Mouse (Mus musculus) forebrain, embryonic 11.5 days (tissue): ENCODE measurements around the gene 4932438H23Rik. TPM values are rescaled to one million over a fixed set of nuclear protein-coding genes. Genes with fewer than 3 reads are reported as not detected.
A peak's percentile ranks its signal among the peaks of the same experiment; 100 is the strongest.

Experiments used
- ATAC-seq: fragments of 200-750 bp; cut with Nextera tagmentation; replicated peaks from 2 replicates; pipeline ENCODE4 v1.8.0; 2017; ENCODE audit warnings: moderate TSS enrichment; ENCODE audit not compliant: low FRiP score
- DNase-seq: peaks from one replicate; pipeline ENCODE4 v3.0.0-alpha.2; 2017; ENCODE audit warnings: low spot score
- H3K27ac ChIP-seq: fragments of 300-500 bp; sonication (generic); 2 replicates; pipeline ENCODE4 v1.5.1; 2014; ENCODE audit warnings: low read depth, low read length
- H3K27me3 ChIP-seq: fragments of 300-500 bp; sonication (generic); 2 replicates; pipeline ENCODE4 v1.6.1; 2014; ENCODE audit warnings: mild to moderate bottlenecking, low read length, mixed read lengths; ENCODE audit not compliant: control insufficient read depth, insufficient read depth
- H3K36me3 ChIP-seq: fragments of 300-500 bp; sonication (generic); 2 replicates; pipeline ENCODE4 v1.6.1; 2014; ENCODE audit warnings: mild to moderate bottlenecking, low read length, moderate library complexity, mixed read lengths; ENCODE audit not compliant: control insufficient read depth, insufficient read depth
- H3K4me1 ChIP-seq: fragments of 300-500 bp; sonication (generic); replicated peaks from 2 replicates; pipeline ENCODE4 v1.6.1; 2014; ENCODE audit warnings: low read length, mixed read lengths; ENCODE audit not compliant: control insufficient read depth, insufficient read depth
- H3K4me2 ChIP-seq: fragments of 300-500 bp; sonication (generic); 2 replicates; pipeline ENCODE4 v1.6.1; 2014; ENCODE audit warnings: low read depth, mild to moderate bottlenecking, low read length, moderate library complexity, mixed read lengths; ENCODE audit not compliant: severe bottlenecking
- H3K4me3 ChIP-seq: fragments of 300-500 bp; sonication (generic); 2 replicates; pipeline ENCODE4 v1.5.1; 2014; ENCODE audit warnings: low read depth, low read length
- H3K9ac ChIP-seq: fragments of 300-500 bp; sonication (generic); 2 replicates; pipeline ENCODE4 v1.6.1; 2014; ENCODE audit warnings: low read length
- H3K9me3 ChIP-seq: fragments of 300-500 bp; sonication (generic); 2 replicates; pipeline ENCODE4 v1.6.1; 2016; ENCODE audit warnings: low read length, mixed read lengths; ENCODE audit not compliant: control insufficient read depth
- WGBS: fragments of 180-500 bp; shearing (Covaris S2); extraction: QIAGEN DNeasy Blood & Tissue Kit; methylation state at CpG from one replicate; pipeline ENCODE4 v1.1.7; 2014; 5-methylcytosine and 5-hydroxymethylcytosine counted together
- polyA plus RNA-seq: library from polyadenylated mRNA; unstranded; fragments of >200 nt; fragmentation: Nextera tagmentation; extraction: Ambion mirVana; gene quantifications from 2 replicates; pipeline ENCODE4 v1.2.1, GENCODE M21; 2014

Gene 4932438H23Rik
- polyA plus RNA-seq, 1 experiment from 2014 or later, result 0.17 TPM

DNA sequence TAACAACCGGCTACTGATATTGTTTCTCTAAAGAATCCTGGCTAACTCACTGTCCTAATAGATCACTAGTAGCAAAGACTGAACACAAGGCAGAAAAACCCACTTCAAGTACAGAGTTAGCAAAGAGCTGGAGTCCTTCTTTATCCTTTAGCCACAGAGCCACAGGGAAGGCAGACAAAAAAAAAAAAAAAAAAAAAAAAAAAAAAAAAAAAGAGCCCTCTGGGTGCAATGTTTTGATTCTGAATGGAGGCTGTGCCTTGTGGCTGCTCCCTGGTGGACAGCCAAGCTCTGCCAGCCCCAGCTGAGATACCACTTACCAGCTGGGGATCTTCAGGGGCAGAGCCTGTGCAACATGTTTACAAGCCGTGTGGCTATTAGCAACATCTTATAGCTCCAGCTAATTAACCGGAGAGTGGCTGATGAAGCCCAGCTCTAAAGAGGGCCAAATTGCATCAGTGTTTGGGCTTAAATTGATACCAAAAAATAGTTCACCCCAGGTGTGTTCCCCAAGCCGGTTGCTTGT, 2.1 kb upstream of the 4932438H23Rik start:
- H3K36me3 ChIP-seq, result no peaks in the 10 kb centered on the region
- peaks cover 7% of the 10 kb centered on the region; the same call in 1 of the 2 replicates for H3K27me3 ChIP-seq
- peaks cover 15% of the 10 kb centered on the region for H3K4me1 ChIP-seq
- no peaks in the 10 kb centered on the region for H3K9me3 ChIP-seq
- no peak overlapping the region for H3K4me2 ChIP-seq
- no peak overlapping the region for H3K4me3 ChIP-seq
- DNase-seq (no peak), ATAC-seq (no peak)
- WGBS, result 80% methylated on average over 4 of the region's 4 CpGs
- H3K27ac ChIP-seq, result no peak overlapping the region
- H3K9ac ChIP-seq, result no peak overlapping the region

DNA sequence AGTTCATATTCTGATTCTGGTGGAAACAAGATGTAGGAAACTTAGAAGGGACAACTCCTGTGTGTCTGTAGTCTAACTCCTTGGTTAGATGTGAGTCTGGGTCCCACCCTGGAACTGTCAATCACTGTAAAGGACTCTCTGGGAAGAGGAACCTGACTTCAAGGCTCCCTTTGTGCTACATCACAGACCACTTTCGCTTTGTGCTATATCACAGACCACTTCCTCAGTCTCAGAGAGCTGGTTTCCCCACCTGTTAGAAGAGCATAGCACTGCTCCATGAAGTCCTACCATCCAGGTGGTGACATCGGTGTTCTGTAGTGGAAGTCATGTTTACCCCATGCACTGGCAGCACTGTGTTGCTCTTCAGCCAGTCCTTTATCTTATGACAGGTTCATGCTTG, 1.1 kb upstream of the 4932438H23Rik start:
- H3K27ac ChIP-seq, result no peak overlapping the region
- 96% methylated on average over 2 of the region's 2 CpGs for WGBS
- peaks cover 15% of the 10 kb centered on the region for H3K4me1 ChIP-seq
- H3K9me3 ChIP-seq, result no peaks in the 10 kb centered on the region
- no peaks in the 10 kb centered on the region for H3K36me3 ChIP-seq
- H3K27me3 ChIP-seq, result peaks cover 7% of the 10 kb centered on the region; the same call in 1 of the 2 replicates
- DNase-seq, result no peak
- H3K4me2 ChIP-seq, result no peak overlapping the region
- H3K4me3 ChIP-seq, result no peak overlapping the region
- ATAC-seq, result no peak
- no peak overlapping the region for H3K9ac ChIP-seq

DNA sequence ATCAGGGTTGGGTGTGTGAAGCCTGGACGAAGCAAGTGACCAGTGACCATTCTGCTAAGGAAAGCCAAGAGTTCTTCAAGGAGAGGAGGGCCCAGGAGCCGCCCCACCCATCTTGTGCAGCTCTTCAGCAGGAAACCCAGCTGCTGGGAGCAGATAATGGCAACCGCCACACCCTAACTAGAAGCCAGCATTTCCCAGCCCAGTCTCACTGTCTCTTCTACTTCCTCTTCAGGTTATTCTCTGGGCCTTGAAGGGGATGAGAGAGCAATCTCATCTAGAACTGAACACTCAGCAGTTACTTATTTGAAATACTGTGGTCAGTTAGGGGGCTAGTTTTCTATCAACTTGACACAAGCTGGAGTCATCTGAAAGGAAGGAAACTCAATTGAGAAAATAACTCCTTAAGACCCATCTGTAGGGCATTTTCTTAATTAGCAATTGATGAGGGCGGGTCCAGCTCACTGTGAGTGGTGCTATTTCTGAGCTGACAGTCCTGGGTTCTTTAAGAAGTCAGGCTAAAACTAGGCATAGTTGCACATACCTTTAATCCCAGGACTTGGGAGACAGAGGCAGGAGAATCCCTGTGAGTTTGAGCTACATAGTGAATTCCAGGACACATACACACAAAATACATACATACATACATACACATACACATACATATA, 8.1 kb downstream of the 4932438H23Rik start:
- ATAC-seq (no peak), DNase-seq (no peak)
- Histone ChIP-seq H3K4me1 (no peaks in the 10 kb centered on the region; the same call in 1 of the 2 replicates), H3K9ac (no peak overlapping the region), H3K4me3 (no peak overlapping the region), H3K9me3 (no peaks in the 10 kb centered on the region), H3K36me3 (no peaks in the 10 kb centered on the region), H3K27ac (no peak overlapping the region), H3K4me2 (no peak overlapping the region), H3K27me3 (peaks cover 2% of the 10 kb centered on the region; the same call in 1 of the 2 replicates)
- 74% methylated on average over 4 of the region's 4 CpGs for WGBS

DNA sequence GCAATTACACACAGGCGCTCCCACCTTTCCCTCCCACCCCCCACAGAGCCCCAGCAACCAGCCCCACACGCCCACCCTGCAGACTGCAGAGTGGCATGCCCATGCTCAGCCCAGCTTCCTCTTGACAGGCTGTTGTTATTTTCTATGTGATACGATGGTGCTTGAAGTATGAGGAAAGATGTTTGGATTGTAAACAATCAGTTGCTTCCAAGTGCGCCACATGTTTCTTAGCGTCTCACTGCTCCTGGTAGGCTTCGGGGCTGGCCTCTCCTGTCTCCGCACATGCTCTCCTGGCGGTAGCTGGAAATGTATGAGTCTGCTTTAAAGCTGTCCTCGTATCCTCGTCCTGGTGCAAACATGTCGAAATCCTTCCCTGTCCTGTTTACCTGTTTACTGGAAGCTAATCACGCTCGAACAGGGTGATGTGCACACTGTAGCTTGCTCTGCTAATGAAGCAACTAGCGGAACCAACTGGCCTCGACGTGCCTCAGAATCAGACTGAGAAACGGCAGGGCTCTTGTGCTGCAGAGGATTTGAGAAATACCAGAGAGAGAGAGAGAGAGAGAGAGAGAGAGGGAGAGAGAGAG, 9.6 kb downstream of the 4932438H23Rik start:
- Histone ChIP-seq H3K27me3 (peaks cover 2% of the 10 kb centered on the region; the same call in 1 of the 2 replicates), H3K4me3 (no peak overlapping the region), H3K4me1 (no peaks in the 10 kb centered on the region; the same call in 1 of the 2 replicates), H3K36me3 (no peaks in the 10 kb centered on the region), H3K27ac (no peak overlapping the region), H3K9me3 (no peaks in the 10 kb centered on the region), H3K4me2 (no peak overlapping the region), H3K9ac (no peak overlapping the region)
- no peak for DNase-seq
- 75% methylated on average over 17 of the region's 17 CpGs for WGBS
- no peak for ATAC-seq

DNA sequence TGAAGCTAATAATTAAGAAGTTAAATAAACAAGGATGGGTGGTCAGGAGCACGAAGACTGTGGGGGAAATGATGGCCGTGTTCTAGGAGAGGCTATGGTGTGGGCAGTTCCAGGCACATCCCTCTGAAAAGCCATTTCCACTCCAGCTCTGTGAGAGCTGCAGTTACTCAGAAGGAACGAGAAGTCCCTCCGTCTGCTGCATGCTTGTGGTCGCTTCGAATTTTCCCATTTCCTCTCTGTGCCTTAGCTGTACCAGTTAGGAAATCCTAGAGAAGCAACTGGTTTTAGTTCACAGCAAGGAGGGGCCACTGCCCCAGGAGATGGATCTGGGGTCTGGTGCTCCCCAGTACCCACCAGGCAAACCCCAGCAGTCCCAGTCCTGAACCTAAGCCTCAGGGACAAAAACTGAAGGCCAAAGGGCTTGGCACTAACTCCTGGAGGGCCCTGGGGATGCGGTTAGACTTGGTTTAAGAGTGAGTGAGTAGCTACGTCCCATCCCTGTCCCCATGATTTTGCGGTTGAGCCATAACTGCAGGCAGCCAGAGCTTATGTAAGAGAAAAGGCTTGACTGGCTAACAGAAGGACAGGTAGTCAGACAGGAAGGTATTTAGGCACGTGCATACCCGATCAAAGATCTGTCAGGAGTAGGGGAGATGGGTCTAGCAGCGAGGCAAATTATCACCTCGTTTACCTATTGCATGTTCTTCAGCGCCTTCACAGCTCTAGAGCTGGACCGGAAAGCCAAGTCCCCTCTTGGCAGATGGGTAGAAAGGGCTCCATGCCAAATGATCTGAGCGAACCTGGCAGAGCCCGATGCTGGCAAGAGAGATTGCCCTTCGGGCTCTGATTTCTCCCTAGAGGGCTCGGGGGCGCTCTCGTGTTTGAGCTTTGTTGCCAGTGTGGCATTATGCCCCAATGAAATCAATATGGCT, 10.3 kb downstream of the 4932438H23Rik start:
- ATAC-seq, result no peak
- no peak overlapping the region for H3K4me3 ChIP-seq

DNA sequence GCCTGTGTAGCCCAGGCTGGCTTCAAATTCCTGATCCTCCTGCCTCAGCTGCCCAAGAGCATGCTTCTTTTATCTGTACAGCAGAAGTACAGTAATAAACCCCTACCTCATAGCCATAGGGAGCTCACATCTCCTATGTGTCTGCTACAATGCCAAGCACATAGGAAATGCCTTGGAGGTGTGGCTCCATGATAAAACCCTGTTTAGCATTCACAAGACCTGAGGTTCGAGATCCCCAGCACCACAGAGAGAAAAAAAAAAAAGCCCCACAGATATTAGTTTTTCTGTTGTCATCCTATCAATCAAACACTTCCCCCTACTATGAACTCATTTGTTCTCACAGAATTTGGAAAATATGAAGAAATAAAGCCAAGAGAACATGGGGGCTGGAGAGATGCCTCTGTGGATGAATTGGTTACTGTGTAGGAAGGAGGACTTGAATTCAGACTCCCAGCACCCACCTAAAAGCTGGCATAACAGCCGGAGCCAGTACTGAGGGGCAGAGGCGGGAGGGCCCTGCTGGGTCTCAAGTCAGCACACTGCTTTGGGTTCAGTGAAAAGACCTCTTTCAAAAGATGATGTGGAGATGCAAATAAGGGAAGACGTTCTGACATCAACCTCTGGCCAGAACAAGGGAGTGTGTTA, 11.8 kb downstream of the 4932438H23Rik start:
- no peaks in the 10 kb centered on the region for H3K36me3 ChIP-seq

More for the DNA sequence above, 10.3 kb downstream of the 4932438H23Rik start:
- Histone ChIP-seq H3K9ac (no peak overlapping the region), H3K4me2 (no peak overlapping the region), H3K9me3 (no peaks in the 10 kb centered on the region), H3K27ac (no peak overlapping the region), H3K36me3 (no peaks in the 10 kb centered on the region), H3K4me1 (no peaks in the 10 kb centered on the region; the same call in 1 of the 2 replicates), H3K27me3 (peaks cover 2% of the 10 kb centered on the region; the same call in 1 of the 2 replicates)
- WGBS, result 94% methylated on average over 21 of the region's 21 CpGs
- no peak for DNase-seq

GRCm38 (mm10) chr16:91081508-91081907, 13.4 kb downstream of the 4932438H23Rik start:
- peak; percentile 70 for ATAC-seq
- Histone ChIP-seq H3K27me3 (peaks cover 2% of the 10 kb centered on the region; the same call in 1 of the 2 replicates), H3K4me2 (no peak overlapping the region), H3K4me3 (no peak overlapping the region), H3K4me1 (no peaks in the 10 kb centered on the region; the same call in 1 of the 2 replicates), H3K36me3 (no peaks in the 10 kb centered on the region), H3K9ac (no peak overlapping the region), H3K27ac (no peak overlapping the region), H3K9me3 (no peaks in the 10 kb centered on the region; the same call in 1 of the 2 replicates)
- DNase-seq, result peak; percentile 81
- WGBS, result 20% methylated on average over 11 of the region's 12 CpGs

More for the DNA sequence above, 11.8 kb downstream of the 4932438H23Rik start:
- Histone ChIP-seq H3K27me3 (peaks cover 2% of the 10 kb centered on the region; the same call in 1 of the 2 replicates), H3K4me2 (no peak overlapping the region), H3K27ac (no peak overlapping the region), H3K9ac (no peak overlapping the region), H3K4me1 (no peaks in the 10 kb centered on the region; the same call in 1 of the 2 replicates), H3K4me3 (no peak overlapping the region), H3K9me3 (no peaks in the 10 kb centered on the region; the same call in 1 of the 2 replicates)
- DNase-seq (no peak), ATAC-seq (no peak)
- WGBS, result 72% methylated on average over 4 of the region's 4 CpGs

DNA sequence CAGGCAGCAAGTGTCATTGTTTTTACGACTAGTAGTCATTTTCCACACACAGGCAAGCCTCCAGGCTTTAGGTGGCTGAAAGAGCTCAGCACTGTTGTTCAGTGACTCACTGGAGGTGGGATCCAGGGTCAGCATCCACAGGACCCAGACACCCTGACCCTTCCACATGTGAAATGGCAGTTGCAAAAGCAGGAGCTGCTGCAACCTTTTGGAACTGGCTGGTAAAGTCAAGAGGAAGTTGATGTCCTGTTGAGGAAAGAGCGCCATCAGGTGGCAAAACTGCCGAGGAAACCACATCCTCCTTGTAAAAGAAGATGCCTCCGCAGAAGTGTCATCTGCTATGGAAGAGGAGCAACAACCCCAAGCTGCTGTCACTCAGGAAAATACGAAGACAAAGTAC, 18.7 kb downstream of the 4932438H23Rik start:
- H3K9me3 ChIP-seq, result no peaks in the 10 kb centered on the region; the same call in 1 of the 2 replicates
- H3K4me2 ChIP-seq, result no peak overlapping the region
- WGBS, result 78% methylated on average over 5 of the region's 5 CpGs
- H3K27me3 ChIP-seq, result no peaks in the 10 kb centered on the region
- no peak overlapping the region for H3K9ac ChIP-seq
- no peaks in the 10 kb centered on the region for H3K4me1 ChIP-seq
- DNase-seq, result no peak
- ATAC-seq, result no peak
- H3K4me3 ChIP-seq, result no peak overlapping the region
- no peaks in the 10 kb centered on the region for H3K36me3 ChIP-seq
- H3K27ac ChIP-seq, result no peak overlapping the region
